Mouse (Mus musculus): ENCODE data around the gene Cryzl1.

Cryzl1 gene

DNA sequence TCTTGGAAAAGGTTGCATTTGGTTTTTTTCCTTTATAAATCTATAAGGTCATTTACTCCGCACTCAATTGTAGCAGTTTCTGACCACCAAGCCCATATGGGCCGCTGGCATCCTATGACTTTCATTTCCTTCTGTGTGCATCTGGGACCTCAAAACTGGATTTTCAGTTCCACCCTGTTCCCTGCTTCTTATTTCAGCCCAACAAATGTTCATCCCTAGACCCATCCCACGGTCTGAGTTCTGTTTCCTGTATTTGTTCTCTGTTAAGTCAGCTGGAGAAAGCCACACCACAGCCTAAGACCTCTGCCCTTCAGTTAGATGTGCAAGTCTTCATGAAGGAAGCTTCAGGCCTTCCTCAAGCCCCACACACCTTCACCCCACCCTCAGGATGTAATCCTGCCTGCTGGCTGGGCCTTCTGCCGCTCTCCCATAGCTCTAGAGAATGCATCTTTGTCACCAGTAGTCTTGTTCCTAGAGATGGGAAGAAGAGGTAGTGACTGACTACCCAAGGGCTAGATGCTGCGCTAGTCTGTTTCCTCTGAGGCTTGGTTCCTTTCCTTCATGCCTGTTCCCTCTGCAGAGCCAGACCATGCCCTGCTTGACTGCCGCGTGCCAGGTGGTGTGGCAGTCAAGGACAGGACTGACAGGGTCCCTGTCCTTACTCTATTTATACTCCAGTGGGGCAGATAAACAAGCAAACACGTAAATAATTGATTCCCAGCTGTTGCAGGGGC lies 11.6 kb upstream of the Cryzl1 start:
- DNase-seq (ENCODE audit: low spot score in 2 of 2): no peak

DNA sequence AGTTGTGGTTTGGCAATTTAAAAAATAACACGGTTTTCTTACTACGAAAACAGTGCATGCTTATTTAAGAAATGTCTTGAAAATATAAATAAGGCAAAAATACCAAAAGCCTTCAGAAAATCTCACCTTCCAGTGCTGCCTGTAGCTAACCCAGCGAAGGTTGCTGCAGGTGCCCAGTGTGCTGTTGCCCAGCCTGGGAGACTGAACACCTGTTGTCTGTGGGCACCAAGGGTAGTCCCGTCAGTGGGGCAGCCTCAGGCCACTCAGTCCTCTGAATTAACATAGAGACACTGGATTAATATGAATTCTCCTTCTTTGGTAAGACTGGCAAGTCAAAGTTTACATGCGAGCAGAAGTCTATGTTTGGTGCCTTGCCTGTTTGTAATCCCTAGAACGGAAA lies 9.7 kb upstream of the Cryzl1 start:
- DNase-seq (ENCODE audit: low spot score in 2 of 2): no peak

DNA sequence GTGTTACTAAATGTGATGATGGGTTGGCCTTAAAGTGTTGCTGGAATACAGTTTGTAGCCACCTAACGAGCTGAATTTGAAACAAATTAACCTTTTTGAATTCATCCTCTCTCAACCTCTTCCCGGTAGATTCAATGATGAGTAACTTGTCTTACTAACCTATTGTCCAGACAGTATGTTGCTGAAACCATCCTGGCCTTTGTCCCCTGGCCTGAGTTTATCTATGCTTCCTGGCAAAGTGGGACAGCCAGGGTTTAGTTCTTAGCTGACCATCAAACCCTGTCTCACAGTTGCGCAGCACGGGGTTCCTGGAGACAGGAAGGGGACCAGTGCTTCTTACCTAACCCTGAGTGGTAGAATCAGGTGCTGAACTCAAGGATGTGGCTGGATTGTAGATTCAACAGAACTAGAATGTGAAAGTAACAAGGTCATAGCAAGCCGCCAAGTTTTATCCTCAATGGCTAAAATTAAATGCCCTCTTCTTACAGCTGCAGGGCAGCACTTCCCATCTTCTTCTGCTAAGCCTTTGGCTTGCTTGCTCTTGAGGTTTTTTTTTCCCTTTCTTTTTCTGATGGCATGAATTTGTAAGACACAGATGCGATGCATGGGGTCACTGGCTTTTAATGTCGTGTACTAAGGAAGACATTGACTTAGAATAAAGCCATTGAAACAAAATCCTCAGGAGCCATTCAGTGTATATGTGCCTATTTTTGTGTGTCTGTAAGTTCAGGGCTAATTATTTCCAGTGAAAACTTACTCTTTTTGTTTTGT lies 7.5 kb upstream of the Cryzl1 start:
- no peak for DNase-seq (ENCODE audit: low spot score in 2 of 2)

DNA sequence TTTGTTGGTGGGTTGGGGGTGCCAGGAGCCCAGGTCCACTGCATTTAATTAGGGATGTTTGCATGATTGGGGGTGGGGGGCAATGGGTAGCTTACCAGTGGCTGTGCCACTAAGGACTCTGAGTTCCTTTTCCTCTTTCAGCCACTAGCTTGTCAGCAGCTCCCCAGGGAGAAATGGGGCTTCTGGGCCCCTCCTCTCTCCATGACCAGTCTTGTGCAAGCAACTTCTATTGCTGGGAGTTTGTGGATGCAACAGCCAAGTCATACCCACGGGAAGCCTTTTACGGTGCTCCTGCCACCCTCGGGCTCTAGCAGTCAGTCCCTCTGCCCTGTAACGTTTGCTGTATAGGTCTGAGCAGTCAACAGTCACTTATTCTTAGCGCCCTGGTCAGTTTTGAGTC lies 6.0 kb upstream of the Cryzl1 start:
- DNase-seq (ENCODE audit: low spot score in 2 of 2): no peak

DNA sequence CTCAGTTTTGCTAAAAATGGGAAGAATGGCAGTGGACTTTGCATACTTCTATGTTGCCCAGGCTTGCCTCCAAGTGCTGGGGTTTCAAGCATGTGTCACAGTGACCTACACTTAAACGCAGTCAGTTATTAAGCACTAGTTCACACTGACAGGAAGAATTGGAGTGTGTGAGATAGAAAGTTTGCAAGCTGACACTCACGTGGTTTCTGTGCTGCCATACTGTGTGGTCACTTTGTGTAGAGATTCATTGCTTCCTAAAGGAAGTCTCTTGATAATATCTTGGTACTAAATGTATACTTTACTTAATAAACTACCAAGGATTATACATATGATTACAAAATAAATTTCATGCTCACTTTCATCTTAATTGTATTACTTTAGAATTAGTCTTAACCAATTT lies 4.0 kb upstream of the Cryzl1 start:
- no peak for DNase-seq (ENCODE audit: low spot score in 2 of 2)

DNA sequence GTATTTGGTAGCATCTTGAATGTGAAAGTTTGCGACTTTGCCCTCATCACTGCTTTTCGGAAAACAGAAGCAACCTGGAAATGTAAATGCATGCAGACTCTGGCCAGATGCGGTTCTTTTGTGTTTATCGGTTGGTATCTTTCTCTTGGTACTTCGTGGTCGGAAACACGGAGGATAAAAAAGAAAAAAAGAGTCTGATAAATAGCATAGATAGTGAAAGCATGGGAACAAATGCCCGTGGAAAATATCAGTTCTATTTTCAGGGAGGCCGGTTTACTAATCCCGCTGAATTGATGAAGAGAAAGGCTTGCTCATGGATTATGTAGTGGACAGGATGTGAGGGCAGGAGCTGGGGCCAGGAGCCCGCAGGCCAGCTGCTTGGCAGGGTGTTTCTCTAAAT lies 1.7 kb upstream of the Cryzl1 start:
- no peak for DNase-seq (ENCODE audit: low spot score in 2 of 2)

DNA sequence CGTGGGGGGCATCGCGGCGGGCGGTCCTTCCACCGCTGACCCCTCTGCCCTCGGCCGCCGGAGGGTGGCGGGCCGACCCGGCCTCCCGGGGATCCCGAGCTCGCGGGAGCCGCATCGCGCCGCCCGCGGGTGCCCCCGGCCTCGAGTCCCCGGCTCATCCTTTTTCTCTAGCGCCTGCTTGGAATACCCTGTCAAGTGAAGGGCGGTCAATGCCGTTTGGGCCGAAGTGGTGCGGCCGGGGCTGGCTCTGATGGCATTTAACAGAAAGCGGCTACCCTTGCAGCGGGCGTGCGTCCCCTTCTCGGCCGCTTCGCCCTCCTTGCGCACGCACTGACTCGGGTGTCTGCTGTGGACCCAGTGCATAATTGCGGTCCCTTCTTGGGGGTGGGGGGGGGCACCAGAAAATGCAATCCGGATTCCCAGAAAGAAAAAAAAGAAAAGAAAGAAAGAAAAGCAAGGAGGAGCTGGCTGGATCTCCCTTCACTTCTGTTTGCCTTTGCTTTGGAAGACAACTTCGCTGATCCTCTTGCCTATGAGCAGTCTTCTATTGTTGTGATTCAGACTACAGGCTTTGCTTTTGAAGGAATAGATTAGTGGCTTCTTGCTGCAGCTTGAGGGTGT lies 1.2 kb upstream of the Cryzl1 start:
- peak in 1 of 2 experiments; percentile 34 for DNase-seq (ENCODE audit: low spot score in 2 of 2)

DNA sequence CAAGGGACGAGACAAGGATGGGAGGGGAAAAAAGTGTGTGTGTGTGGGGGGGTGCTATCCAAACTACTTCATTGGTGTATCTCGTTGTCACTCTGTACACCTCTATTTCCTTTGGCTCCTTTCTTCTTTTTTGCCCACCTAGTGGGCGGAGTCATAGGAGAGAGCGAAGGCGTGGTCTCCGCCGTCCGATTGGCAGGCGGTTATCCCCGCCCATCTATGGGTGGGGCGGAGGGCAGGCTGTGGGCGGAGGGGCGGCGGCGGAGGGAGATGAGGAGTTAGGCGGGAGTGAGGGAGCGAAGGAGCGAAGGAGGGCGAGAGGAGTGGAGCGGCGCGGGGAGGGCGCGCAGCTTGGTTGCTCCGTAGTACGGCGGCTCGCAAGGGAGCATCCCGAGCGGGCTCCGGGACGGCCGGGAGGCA lies 299 bp upstream of the Cryzl1 start, which contains the start of gene Itsn1:
Gene Itsn1 (plus strand): TSS at position 216 of the 417 bp plus-strand sequence.
- DNase-seq (ENCODE audit: low spot score in 2 of 2): peak; percentile 96 to 98

DNA sequence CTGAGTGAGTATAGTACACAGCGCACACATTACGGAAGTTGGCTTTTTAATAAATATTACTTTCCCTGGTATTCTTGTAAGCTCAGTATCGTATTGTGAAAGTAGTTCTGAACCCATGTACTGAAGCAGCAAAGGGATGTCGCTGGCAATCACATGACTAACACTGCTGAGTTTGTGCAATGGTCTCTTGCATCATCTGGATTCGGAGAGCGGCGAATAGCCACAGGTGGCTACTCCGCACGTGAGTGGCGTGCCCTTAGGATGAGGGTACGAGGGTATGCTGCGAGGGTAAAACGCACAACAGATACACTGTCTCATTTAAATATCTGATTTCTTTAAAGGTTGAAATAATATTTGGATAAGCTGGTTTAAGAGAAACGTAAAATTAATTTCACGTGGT lies 1.3 kb downstream of the Cryzl1 start:
- no peak for DNase-seq (ENCODE audit: low spot score in 2 of 2)

DNA sequence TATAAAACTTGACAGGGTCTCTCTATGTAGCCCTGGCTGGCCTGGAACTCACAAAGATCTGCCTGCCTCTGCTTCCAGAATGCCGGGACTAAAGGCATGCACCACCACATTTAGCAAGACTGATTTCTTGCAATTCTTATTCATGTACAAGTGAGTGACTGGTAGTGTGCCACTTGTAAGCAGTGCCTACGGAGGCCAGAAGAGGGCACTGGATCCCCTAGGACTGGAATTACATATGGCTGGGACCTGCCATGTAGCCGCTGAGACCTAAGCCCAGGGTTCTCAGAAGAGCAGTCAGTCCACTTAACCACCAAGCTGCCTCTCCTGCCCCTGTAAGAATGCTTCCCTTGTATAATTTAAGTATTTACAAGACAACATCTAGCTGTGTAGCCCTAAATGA lies 4.5 kb downstream of the Cryzl1 start:
- peak in 1 of 2 experiments; percentile 50 for DNase-seq (ENCODE audit: low spot score in 2 of 2)

DNA sequence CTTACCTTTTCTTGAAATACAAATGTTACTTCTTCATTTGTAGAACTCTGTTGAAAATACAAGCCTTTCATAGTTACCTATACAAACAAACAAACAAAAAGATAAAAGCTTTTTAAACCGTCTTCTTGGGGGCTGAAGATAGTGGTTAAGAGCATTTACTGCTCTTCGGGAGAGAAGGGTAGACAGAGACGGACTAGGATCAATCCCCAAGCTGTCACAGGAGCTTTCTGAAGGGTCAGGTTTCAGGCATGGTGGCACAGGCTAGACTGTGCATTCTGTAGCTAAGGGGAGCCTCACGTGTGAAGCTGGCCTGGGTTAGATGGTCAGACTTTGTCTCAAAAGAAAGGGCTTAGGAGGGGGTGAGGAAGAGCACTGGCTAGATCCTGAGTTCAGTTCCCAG lies 11.4 kb downstream of the Cryzl1 start:
- DNase-seq (ENCODE audit: low spot score in 2 of 2): no peak

DNA sequence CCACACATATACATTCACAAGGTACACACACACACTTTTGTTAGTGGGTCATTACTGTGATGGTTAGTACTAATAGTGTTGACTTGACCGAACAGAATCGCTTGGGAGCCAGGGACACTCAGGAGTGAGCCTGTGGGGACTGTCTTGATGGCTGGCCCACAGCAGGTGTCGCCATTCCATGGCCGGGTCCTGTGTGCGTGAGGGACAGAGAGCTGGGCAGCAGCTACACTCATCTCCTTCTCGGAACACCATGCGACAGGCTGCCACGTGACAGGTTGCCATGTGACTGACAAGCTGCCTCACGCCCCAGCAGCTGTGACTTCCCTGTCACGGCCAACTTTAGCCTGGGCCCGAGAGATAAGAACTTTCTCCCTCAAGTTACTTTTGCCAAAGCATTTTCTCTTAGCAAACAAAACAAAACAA lies 11.8 kb downstream of the Cryzl1 start:
- DNase-seq (ENCODE audit: low spot score in 2 of 2): no peak

DNA sequence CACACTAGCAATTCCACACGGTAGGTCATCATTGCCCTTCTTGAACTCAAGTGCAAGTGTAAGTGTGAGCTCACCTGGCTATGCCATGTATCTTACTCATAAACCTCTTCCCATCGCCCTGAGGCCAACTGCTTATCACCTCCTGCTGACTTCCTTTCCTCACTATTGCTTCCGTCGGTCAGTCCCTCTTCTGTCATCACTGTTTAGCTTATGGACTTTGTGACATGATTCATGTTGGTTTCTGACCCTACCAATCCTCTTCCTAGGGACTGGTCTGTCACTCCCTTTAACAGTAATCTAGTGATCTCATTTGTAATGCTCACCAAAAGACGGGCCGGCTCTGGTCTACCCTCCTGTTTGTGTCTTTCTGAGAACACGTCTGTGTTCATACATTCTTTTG lies 18.5 kb downstream of the Cryzl1 start:
- no peak for DNase-seq (ENCODE audit: low spot score in 2 of 2)

DNA sequence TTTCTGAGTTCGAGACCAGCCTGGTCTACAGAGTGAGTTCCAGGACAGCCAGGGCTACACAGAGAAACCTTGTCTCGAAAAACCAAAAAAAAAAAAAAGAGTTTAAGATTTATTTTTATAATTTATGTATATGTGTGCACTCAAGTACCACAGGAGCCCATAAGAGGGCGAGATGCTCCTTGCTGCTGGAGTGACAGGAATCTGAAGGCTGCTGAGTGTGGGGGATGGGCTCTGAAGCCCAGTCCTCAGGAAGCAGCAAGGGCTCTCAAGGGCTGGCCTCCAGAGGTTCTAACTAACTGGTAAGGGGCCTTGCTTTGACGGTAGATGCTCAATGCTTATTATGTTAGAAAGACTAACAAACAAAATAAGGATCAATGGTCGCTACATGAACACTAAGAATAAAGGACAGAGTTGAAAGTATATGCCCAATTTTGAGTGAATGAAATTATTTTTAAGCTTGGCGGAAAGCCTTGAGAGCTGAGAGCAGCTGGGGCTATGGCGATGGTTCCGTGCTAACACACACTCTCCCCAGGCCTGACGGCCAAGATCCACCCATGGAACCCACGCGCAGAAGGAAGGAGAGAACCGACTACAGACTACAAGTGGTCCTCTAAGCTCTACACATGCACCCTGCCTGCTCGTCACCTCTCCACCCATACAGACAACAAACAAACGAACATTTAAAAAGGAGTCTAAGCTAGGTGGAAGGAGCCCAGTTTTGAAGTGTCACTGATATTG lies 24.0 kb downstream of the Cryzl1 start:
- no peak for DNase-seq (ENCODE audit: low spot score in 2 of 2)

DNA sequence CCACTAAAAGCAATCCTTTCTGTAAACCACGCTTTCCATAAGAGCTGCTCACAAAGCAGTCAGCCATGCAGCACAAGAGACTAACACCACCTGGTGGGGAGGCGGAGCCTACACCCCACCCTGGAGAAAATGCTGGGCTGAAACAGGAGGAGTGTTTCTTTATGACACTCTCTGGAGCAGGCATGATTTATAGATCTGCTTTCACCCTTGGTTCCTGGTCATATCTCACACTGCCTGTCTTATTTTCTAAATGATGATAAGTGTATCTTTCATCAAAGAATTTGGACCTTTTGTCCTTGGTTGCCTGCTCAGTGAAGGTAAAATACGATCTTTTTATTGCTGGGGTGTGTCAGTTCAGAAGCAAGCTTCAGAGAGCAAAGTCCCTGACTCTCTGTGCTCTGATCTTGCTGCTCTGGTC lies 26.0 kb downstream of the Cryzl1 start:
- no peak for DNase-seq (ENCODE audit: low spot score in 2 of 2)

DNA sequence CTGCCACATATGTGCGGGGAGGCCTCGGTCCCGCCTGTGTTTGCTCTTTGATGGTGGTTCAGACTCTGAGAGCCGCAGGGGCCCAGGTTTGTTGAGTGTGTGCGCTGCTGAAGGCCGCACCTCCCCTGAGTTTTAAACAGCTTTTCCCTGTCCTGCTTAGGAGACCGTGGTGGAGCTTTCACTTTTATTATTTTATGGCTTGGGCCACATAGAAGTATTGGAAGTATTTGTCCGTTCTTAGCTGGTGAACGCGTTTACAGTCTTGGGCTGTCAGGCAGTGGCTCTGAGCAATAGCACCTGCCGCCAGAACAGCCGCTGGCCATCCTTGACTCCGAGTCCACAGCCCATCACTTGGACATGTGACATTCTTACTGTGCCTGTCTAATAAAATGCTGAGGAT lies 26.9 kb downstream of the Cryzl1 start:
- DNase-seq (ENCODE audit: low spot score in 2 of 2): no peak

DNA sequence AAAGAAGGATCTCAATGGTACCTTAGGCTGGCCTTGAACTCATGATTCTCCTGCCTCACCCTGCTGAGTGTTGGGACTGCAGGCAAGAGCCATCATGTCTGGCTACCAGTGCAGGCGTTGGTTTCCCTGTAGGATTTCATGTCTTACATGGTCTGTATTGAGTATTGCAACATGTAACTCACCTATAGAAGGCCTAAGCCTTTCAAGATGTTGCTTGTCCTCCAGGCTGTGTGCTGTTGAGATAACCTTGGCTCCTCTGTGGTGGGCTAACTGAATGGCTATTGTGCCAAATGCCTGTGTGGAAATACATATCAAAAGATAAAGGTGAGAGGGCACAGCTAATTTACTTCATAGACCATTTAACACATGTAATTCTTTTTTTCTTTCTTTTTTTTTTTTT lies 29.8 kb downstream of the Cryzl1 start:
- no peak for DNase-seq (ENCODE audit: low spot score in 2 of 2)

DNA sequence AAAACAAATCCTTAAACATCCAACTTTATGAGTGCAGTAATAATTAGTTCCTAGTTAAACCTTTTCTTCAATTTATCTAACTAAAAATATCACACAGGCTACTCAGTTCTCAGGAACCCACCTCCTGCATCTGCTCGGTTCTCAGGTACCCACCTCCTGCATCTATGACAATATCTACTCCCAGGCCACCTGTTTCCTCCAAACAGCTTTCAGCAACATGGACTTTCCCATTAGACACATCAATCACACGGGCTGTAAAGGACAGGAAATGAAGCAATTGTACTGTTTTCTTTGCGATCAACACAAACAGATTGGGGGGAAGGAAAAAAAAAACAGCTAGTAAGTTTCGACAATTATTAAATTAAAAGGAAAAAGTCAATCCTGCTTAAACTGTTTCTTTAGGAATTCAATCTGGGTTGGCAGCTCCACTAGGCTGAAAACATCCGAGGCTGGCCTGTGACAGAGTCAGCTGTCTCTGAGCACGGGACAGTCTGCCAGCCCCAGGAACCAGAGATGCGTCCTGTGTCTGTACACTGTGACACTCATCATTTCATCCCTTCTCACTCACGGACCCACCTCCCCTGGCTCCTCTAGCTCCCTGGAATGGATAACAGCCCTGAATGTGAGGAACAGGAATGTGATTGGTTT lies 33.5 kb downstream of the Cryzl1 start:
- DNase-seq (ENCODE audit: low spot score in 2 of 2): no peak

DNA sequence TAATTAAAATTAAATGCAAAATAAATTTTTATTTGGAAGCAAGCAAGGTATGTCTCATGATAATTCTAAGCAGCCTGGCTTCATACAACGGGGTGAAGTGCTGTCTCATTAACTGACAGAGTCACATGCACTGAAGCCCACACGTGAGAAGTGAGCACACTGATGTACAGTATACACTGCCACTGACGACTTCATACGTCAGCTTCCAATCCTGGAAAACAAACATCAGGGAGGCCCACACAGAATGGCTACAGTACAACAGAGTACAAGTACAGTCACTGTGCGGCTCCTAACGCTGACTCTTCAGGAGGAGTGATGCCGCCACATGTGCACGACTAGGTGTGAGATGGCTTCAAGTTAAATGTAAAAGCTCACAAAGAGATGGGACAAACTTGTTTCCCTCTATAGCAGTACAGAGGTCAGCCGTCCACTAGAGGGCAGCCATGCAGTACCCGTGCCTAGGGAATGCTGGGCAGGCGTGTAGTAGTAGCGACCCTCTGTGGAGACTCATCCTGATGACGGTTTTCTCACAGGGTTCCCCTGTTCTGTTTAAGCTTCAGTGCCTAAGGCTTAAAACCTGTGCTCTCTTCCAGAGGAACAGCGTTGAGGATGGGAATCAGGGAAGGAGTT lies 34.2 kb downstream of the Cryzl1 start:
- DNase-seq (ENCODE audit: low spot score in 2 of 2): peak; percentile 19 to 53

DNA sequence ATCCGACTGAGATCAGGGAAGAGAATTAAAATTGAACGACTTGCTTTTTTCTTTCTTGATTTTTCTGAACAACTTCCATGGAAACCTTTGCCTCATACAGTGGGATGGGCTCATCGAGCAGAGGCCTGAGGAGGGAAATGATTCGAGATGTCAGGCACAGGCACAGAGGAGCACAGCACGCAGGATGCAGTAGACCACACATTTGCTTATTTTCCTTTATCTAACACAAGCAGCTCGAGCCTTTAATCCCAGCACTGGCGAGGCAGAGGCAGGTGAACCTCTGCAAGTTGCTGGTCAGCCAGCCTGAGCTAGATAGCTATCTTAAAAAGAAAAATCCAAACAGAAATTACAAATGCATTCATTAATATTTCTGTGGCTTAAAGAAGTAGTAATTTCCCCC lies 39.0 kb downstream of the Cryzl1 start:
- no peak for DNase-seq (ENCODE audit: low spot score in 2 of 2)
